ENCODE assay signal across 11 mouse cellular contexts in the genomic region with DNA sequence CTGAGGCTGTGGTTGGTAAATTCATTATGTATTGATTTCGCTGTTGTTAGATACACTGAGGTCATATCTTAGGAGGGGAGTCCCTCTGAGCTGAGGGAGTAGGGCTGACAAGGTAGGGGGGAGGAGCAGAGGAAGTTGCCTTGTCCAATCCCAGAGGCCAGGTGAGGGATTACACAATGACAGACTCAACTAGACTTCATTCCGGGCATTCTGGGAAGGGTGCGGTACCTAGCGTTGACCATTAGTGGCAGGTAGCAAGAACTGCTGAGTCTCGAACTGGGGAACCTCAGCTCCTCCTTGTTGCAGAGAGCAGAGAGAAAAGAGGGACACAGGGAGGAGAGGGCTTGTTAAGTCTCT. TPM values are rescaled to one million over a fixed set of nuclear protein-coding genes. Genes with fewer than 3 reads are reported as not detected.
DNase-seq lines count a peak whose midpoint lies in the region; ATAC-seq and TF ChIP-seq lines count a peak whose summit lies in the region.
"Had no signal": no experiment of that assay in that cellular context is flagged by ENCODE, and none has a peak within 500 bp of the region (broad histone marks: within the 10 kb centered on the region; RNA-seq: fewer than 3 reads in every experiment).

No protein-coding gene starts in this region.

- no peaks in the 10 kb centered on the region for H3K36me3 ChIP-seq in lung, embryonic 15.5 days
- no peaks in the 10 kb centered on the region for H3K36me3 ChIP-seq in forebrain, postnatal 0 days (ENCODE audit: insufficient read depth)
- no peaks in the 10 kb centered on the region for H3K36me3 ChIP-seq in liver, postnatal 0 days (replicated peaks; ENCODE audit: insufficient read depth, low read length)
- H3K36me3 ChIP-seq in stomach, postnatal 0 days (ENCODE audit: control insufficient read depth, insufficient read depth, low read length), result no peaks in the 10 kb centered on the region

- TF ChIP-seq EP300 in liver, postnatal 0 days (IDR thresholded peaks at IDR 0.05; ENCODE audit: low read depth), result no peak
- no peak for TF ChIP-seq EP300 in stomach, postnatal 0 days (optimal IDR thresholded peaks at IDR 0.05)

- peak overlapping the region; percentile 31; the same call in 1 of the 2 replicates for H3K9ac ChIP-seq in lung, embryonic 15.5 days
- H3K9ac ChIP-seq in forebrain, postnatal 0 days, result peak overlapping the region; percentile 56
- no peak overlapping the region for H3K9ac ChIP-seq in liver, postnatal 0 days (replicated peaks)
- peak overlapping the region; percentile 48 for H3K9ac ChIP-seq in stomach, postnatal 0 days (ENCODE audit: low read length)

- 0 out of 2 replicates have a peak, but pooled peaks cover 4% of the 10 kb centered on the region for H3K27me3 ChIP-seq in lung, embryonic 15.5 days
- no peaks in the 10 kb centered on the region for H3K27me3 ChIP-seq in forebrain, postnatal 0 days (ENCODE audit: insufficient read depth, low read length)
- H3K27me3 ChIP-seq in liver, postnatal 0 days (ENCODE audit: insufficient read depth, low read length), result no peaks in the 10 kb centered on the region
- no peaks in the 10 kb centered on the region for H3K27me3 ChIP-seq in stomach, postnatal 0 days (ENCODE audit: control insufficient read depth, insufficient read depth, low read length)

- peak overlapping the region; percentile 46 for H3K4me3 ChIP-seq in lung, embryonic 15.5 days
- peak overlapping the region; percentile 47 for H3K4me3 ChIP-seq in forebrain, postnatal 0 days (ENCODE audit: low read depth, low read length)
- no peak overlapping the region for H3K4me3 ChIP-seq in liver, postnatal 0 days (ENCODE audit: low read depth, low read length)
- peak overlapping the region; percentile 45 for H3K4me3 ChIP-seq in stomach, postnatal 0 days (ENCODE audit: low read depth, low read length)

- H3K4me2 ChIP-seq in lung, embryonic 15.5 days, result peak overlapping the region; percentile 82
- H3K4me2 ChIP-seq in forebrain, postnatal 0 days (ENCODE audit: low read depth), result peak overlapping the region; percentile 63
- H3K4me2 ChIP-seq in liver, postnatal 0 days (ENCODE audit: low read depth, low read length), result peak overlapping the region; percentile 69; the same call in 1 of the 2 replicates
- H3K4me2 ChIP-seq in stomach, postnatal 0 days (replicated peaks; ENCODE audit: low read depth), result peak overlapping the region; percentile 70; the same call in 1 of the 2 replicates

- TF ChIP-seq CTCF in forebrain, postnatal 0 days (IDR thresholded peaks at IDR 0.05; ENCODE audit: low read depth), result no peak
- no peak for TF ChIP-seq CTCF in liver, postnatal 0 days (IDR thresholded peaks at IDR 0.05; ENCODE audit: low read depth)
- TF ChIP-seq CTCF in stomach, postnatal 0 days (IDR thresholded peaks at IDR 0.05; ENCODE audit: low read depth), result no peak

- peak; percentile 4; the same call in 1 of the 2 replicates for ATAC-seq in lung, embryonic 15.5 days (ENCODE audit: borderline replicate concordance, extremely low read depth, low FRiP score, low TSS enrichment)
- peak; percentile 55 for ATAC-seq in forebrain, postnatal 0 days
- ATAC-seq in liver, postnatal 0 days, result peak; percentile 50
- peak; percentile 64 for ATAC-seq in stomach, postnatal 0 days (ENCODE audit: low FRiP score, low TSS enrichment)

- H3K27ac ChIP-seq in lung, embryonic 15.5 days, result no peak overlapping the region
- peak overlapping the region; percentile 50 for H3K27ac ChIP-seq in forebrain, postnatal 0 days (ENCODE audit: low read depth, low read length)
- no peak overlapping the region for H3K27ac ChIP-seq in liver, postnatal 0 days (ENCODE audit: low read depth)
- peak overlapping the region; percentile 63; the same call in 1 of the 2 replicates for H3K27ac ChIP-seq in stomach, postnatal 0 days (replicated peaks)

- DNase-seq in lung, postnatal 14 days, result no peak
- DNase-seq in forebrain, postnatal 0 days, result no peak
- no peak for DNase-seq in liver, postnatal 0 days
- DNase-seq in stomach, postnatal 0 days (ENCODE audit: low spot score), result peak; percentile 58
- no peak for DNase-seq in right cerebral cortex, postnatal 14 days
- DNase-seq in adrenal gland, adult (ENCODE audit: inconsistent age in 2 of 2, low spot score in 1 of 2), result no peak
- DNase-seq in cerebellum, adult 18-20 months, result no peak

- H3K9me3 ChIP-seq in lung, embryonic 15.5 days, result no peaks in the 10 kb centered on the region
- no peaks in the 10 kb centered on the region for H3K9me3 ChIP-seq in forebrain, postnatal 0 days (ENCODE audit: low read length)
- no peaks in the 10 kb centered on the region for H3K9me3 ChIP-seq in liver, postnatal 0 days (ENCODE audit: low read length)
- H3K9me3 ChIP-seq in stomach, postnatal 0 days (ENCODE audit: control insufficient read depth, low read length), result no peaks in the 10 kb centered on the region

- H3K4me1 ChIP-seq in lung, embryonic 15.5 days, result peaks cover 13% of the 10 kb centered on the region; the same call in 1 of the 2 replicates
- no peaks in the 10 kb centered on the region for H3K4me1 ChIP-seq in forebrain, postnatal 0 days (ENCODE audit: insufficient read depth)
- H3K4me1 ChIP-seq in liver, postnatal 0 days (ENCODE audit: insufficient read depth), result peaks cover 19% of the 10 kb centered on the region
- peaks cover 4% of the 10 kb centered on the region; the same call in 1 of the 2 replicates for H3K4me1 ChIP-seq in stomach, postnatal 0 days (replicated peaks; ENCODE audit: control insufficient read depth, insufficient read depth)

- WGBS in lung, embryonic 15.5 days, result 20% methylated on average over 5 of the region's 5 CpGs
- 27% methylated on average over 5 of the region's 5 CpGs for WGBS in forebrain, postnatal 0 days
- 49% methylated on average over 5 of the region's 5 CpGs for WGBS in liver, postnatal 0 days (ENCODE audit: insufficient replicate concordance)
- WGBS in stomach, postnatal 0 days, result 31% methylated on average over 5 of the region's 5 CpGs

RNA-seq across cellular contexts. Expression of gene Aloxe3, which starts 7.8 kb away (rescaled TPM):
- 0.16 and 0.53 TPM in 2 replicates for polyA plus RNA-seq in lung, embryonic 15.5 days (2015; fragmentation: Nextera tagmentation; extraction: Ambion mirVana)
- total RNA-seq in forebrain, postnatal 0 days (2014; rRNA removed), result 10.0 and 11.6 TPM in 2 replicates
- polyA plus RNA-seq in forebrain, postnatal 0 days (2015; fragmentation: Nextera tagmentation; extraction: Ambion mirVana), result 8.5 and 14.9 TPM in 2 replicates
- polyA plus RNA-seq in liver, postnatal 0 days (2015; fragmentation: Nextera tagmentation; extraction: Ambion mirVana), result 0.14 and 0.18 TPM in 2 replicates
- 20.2 and 22.5 TPM in 2 replicates for polyA plus RNA-seq in stomach, postnatal 0 days (2015; fragmentation: Nextera tagmentation; extraction: Ambion mirVana)
- total RNA-seq: hematopoietic stem cell, adult 5-6 weeks; neutrophil, adult 5-6 weeks had no signal

RNA-seq across cellular contexts. Expression of gene 9130213A22Rik, which starts 11.2 kb away (rescaled TPM):
- polyA plus RNA-seq in lung, embryonic 15.5 days (2015; fragmentation: Nextera tagmentation; extraction: Ambion mirVana), result 0.36 and 0.57 TPM in 2 replicates
- 0.23 and 0.62 TPM in 2 replicates for total RNA-seq in forebrain, postnatal 0 days (2014; rRNA removed)
- polyA plus RNA-seq in forebrain, postnatal 0 days (2015; fragmentation: Nextera tagmentation; extraction: Ambion mirVana), result 0.58 and 0.69 TPM in 2 replicates
- 0.06 and 0.07 TPM in 2 replicates for polyA plus RNA-seq in liver, postnatal 0 days (2015; fragmentation: Nextera tagmentation; extraction: Ambion mirVana)
- polyA plus RNA-seq in stomach, postnatal 0 days (2015; fragmentation: Nextera tagmentation; extraction: Ambion mirVana), result 0.24 and 0.41 TPM in 2 replicates
- total RNA-seq: hematopoietic stem cell, adult 5-6 weeks had no signal

RNA-seq across cellular contexts. Expression of gene Hes7, which starts 13.3 kb away (rescaled TPM):
- polyA plus RNA-seq in lung, embryonic 15.5 days (2015; fragmentation: Nextera tagmentation; extraction: Ambion mirVana), result 0.52 and 0.60 TPM in 2 replicates
- total RNA-seq in forebrain, postnatal 0 days (2014; rRNA removed), result 1.2 and 1.6 TPM in 2 replicates
- 1.1 and 1.3 TPM in 2 replicates for polyA plus RNA-seq in forebrain, postnatal 0 days (2015; fragmentation: Nextera tagmentation; extraction: Ambion mirVana)
- 0.07 and 0.15 TPM in 2 replicates for polyA plus RNA-seq in liver, postnatal 0 days (2015; fragmentation: Nextera tagmentation; extraction: Ambion mirVana)
- polyA plus RNA-seq in stomach, postnatal 0 days (2015; fragmentation: Nextera tagmentation; extraction: Ambion mirVana), result 0.29 and 0.41 TPM in 2 replicates
- total RNA-seq: adrenal gland, postnatal 25 days; hematopoietic stem cell, adult 5-6 weeks had no signal

RNA-seq across cellular contexts. Expression of gene Alox12b, which starts 23.2 kb away (rescaled TPM):
- not detected in 2 replicates for polyA plus RNA-seq in lung, embryonic 15.5 days (2015; fragmentation: Nextera tagmentation; extraction: Ambion mirVana)
- total RNA-seq in forebrain, postnatal 0 days (2014; rRNA removed), result 0.19 and 0.38 TPM in 2 replicates
- 0.15 and 0.46 TPM in 2 replicates for polyA plus RNA-seq in forebrain, postnatal 0 days (2015; fragmentation: Nextera tagmentation; extraction: Ambion mirVana)
- polyA plus RNA-seq in liver, postnatal 0 days (2015; fragmentation: Nextera tagmentation; extraction: Ambion mirVana), result not detected in 2 replicates
- polyA plus RNA-seq in stomach, postnatal 0 days (2015; fragmentation: Nextera tagmentation; extraction: Ambion mirVana), result 80.5 and 91.8 TPM in 2 replicates
- total RNA-seq: adrenal gland, postnatal 25 days; hematopoietic stem cell, adult 5-6 weeks; neutrophil, adult 5-6 weeks had no signal

RNA-seq across cellular contexts. Expression of gene Per1, which starts 38.5 kb away (rescaled TPM):
- 21.7 and 24.0 TPM in 2 replicates for polyA plus RNA-seq in lung, embryonic 15.5 days (2015; fragmentation: Nextera tagmentation; extraction: Ambion mirVana)
- 16.5 and 38.3 TPM in 2 replicates for total RNA-seq in forebrain, postnatal 0 days (2014; rRNA removed)
- 15.2 and 16.7 TPM in 2 replicates for polyA plus RNA-seq in forebrain, postnatal 0 days (2015; fragmentation: Nextera tagmentation; extraction: Ambion mirVana)
- polyA plus RNA-seq in liver, postnatal 0 days (2015; fragmentation: Nextera tagmentation; extraction: Ambion mirVana), result 3.0 and 8.2 TPM in 2 replicates
- 7.7 and 13.1 TPM in 2 replicates for polyA plus RNA-seq in stomach, postnatal 0 days (2015; fragmentation: Nextera tagmentation; extraction: Ambion mirVana)

Comparison
In these comparisons a context has a peak if more than half of its experiments do, and no peak if none do; other contexts are left out.
1. ATAC-seq: peak in every context shown above with its lines; median percentile 64 in stomach, postnatal 0 days; 55 in forebrain, postnatal 0 days; 50 in liver, postnatal 0 days; 4 in lung, embryonic 15.5 days.
2. H3K27ac ChIP-seq: peak in forebrain, postnatal 0 days (single experiment) and stomach, postnatal 0 days (single experiment); none in lung, embryonic 15.5 days (single experiment) and liver, postnatal 0 days (single experiment).
3. Peak in every context shown above with its lines, with median percentiles within 50 percentile points of each other: H3K4me2 ChIP-seq.